Mouse (Mus musculus) neural tube, postnatal 0 days (tissue): Measurements from ENCODE around the gene Zfp108. TPM values are rescaled to one million over a fixed set of nuclear protein-coding genes. Genes with fewer than 3 reads are reported as not detected.

Experiments used
- polyA plus RNA-seq: library from polyadenylated mRNA; unstranded; fragments of >200 nt; fragmentation: Nextera tagmentation; extraction: Ambion mirVana; gene quantifications from 2 replicates; pipeline ENCODE4 v1.2.1, GENCODE M21; 2015

Zfp108 gene
- polyA plus RNA-seq = 5.5 and 5.8 TPM in 2 replicates

DNA sequence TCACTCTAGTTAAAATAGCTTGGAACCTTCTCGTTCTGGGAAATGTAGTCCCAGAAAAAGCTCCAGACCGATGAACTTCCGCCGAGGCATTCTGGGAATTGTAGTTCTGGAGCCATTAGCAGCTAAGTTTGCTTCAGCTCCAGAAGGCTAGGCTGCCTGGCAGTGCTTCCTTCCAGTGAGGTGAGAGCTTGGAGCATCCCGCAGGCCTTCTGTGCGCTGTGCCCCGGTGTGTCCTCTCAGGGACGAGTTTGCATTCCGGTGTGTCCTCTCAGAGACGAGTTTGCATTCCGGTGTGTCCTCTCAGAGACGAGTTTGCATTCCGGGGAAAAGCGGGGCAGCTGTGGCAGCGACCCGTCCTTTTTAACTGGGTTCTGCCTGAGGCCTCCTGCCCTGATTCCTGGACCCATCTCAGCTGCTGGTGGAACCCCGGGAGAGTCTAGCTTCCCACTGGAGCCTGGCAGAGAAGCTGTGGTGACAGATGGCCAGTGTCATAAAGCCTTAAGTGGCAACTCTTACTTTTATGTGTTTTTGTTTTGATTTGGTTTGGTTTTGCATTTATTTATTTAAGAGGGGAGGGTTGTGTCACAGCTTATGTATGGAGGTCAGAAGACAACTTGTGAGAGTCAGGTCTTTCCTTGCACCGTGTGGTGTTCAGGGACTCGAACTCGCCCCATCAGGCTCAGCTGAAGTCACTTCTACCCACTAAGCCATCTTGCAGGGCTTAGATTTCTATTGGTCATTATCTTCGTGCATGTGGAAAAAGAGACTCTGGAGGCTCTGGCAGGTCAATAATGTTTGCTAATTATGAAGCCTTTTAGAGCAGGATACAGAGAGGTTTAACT is at the start of gene Zfp108:
Gene Zfp108, plus strand, starts transcription at position 162 of the 842 bp plus-strand sequence.

DNA sequence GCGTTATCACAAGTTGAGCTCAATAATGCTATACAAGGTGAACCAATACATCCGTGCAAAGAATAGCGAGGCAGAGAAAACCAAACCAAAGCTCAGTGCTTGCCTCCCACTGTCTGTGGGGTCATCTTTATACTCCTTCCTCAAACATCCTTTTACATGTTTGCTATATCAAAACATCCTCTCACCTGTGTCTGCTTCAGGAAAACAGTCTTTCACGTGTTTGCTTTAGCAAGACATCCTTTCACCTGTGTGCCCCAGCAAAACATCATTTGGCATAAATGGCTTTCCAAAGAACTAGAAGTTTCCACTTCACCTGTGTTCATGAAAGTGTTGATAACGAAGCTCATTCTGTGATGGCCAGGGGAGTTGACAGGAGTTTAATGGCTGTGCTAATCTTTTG is 43.3 kb upstream of the Zfp108 start, which contains the start of gene Zfp111:
Gene Zfp111, minus strand, starts transcription at position 101 of the 400 bp plus-strand sequence.

DNA sequence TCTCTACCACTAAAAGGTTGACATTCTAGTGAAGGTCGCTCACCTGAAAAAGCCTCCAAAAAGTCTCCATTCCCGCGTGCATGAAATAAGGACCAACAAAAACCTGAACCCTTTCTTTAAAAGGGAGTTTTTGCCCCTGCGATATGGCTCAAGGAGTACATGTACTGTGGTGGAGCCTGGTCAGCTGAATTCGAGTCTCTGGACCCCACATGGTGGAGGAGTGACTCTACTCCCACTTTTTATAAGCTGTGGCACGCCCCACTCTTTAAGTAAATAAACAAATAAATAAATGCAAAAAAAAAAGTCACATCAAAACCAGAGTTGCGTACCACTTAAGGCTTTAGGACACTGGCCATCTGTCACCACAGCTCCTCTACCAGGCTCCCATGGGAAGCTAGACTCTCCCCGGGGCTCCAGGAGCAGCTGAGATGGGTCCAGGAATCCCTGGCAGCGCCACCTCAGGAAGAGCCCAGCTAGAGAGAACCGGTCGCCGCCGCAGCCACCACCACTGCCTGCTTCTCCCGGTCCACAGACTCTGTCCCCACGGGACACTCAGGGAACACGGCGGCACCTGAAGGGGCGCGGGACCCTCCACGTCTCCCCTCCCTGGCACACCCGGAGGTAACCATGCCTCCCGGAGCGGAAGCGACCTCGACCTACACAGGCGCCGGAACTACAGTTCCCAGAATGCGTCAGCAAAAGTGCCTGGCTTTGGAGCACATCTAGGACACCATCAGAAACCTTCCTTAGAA is 17.4 kb upstream of the Zfp108 start, which contains the start of gene Zfp109:
Gene Zfp109, minus strand, starts transcription at position 521 of the 752 bp plus-strand sequence.

DNA sequence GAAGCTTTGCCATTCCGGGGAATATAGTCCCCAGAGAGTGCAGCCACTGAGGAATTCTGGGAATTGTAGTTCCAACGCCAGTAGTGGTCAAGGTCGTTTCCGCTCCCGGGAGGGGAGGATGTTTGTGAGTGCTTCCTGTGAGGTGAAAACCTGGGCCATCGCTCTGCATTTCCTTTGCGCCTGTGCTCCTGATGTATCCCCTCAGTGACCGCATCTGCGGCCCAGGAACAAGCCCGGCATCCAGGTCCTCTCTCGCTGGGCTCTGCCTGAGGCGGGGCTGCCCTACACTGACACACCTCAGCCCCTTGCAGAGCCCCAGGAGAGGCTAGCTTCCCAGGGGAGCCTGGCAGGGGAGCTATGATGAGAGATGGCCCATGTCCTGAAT is 15.7 kb downstream of the Zfp108 start, which contains the start of gene Zfp93:
Gene Zfp93, plus strand, starts transcription at position 133 of the 385 bp plus-strand sequence.

DNA sequence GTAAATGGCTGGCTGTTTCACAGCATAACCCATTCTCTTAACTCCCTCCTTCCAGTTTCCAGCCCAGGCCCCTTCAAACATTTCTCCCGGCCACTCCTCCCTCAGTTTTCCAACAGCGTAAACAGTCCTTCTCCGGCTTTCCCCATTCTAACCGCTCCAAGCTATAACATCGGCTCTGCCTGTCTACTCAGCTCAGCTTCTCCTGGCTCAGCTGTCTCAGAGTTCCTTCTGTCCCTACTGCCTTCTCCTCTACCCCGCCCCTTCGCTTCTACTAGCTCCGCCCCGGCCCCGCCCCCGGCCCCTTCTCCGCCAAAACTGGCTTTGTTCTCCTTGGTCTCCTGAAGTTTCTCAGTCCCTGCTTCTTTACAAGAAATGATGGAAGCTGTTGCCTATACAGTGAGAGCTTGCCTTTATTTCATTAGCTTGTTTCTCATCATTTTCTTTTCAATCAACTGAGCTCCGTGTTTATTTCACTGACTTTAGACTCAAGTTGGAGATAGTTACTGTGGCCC is 46.2 kb downstream of the Zfp108 start, which contains the start of gene Zfp61:
Gene Zfp61, minus strand, starts transcription at position 462 of the 512 bp plus-strand sequence.

Other genes with a start within 250 kb of the Zfp108 start
- not detected in 2 replicates for gene Vmn1r183, start 201.5 kb upstream of the Zfp108 start, polyA plus RNA-seq
- gene Zfp180, start 172.9 kb upstream of the Zfp108 start, polyA plus RNA-seq = 20.0 and 22.2 TPM in 2 replicates
- gene Zfp112, start 142.5 kb upstream of the Zfp108 start, polyA plus RNA-seq = 8.0 and 9.9 TPM in 2 replicates
- gene Zfp235, start 120.6 kb upstream of the Zfp108 start, polyA plus RNA-seq = 23.8 and 24.7 TPM in 2 replicates
- 2.6 and 2.7 TPM in 2 replicates for gene Zfp114, start 79.7 kb upstream of the Zfp108 start, polyA plus RNA-seq
- 3.0 and 3.5 TPM in 2 replicates for gene Zfp111, start 43.4 kb upstream of the Zfp108 start, polyA plus RNA-seq
- 2.2 and 2.8 TPM in 2 replicates for gene Zfp109, start 17.2 kb upstream of the Zfp108 start, polyA plus RNA-seq
- 4.8 TPM in 2 replicates for gene Zfp93, start 15.6 kb downstream of the Zfp108 start, polyA plus RNA-seq
- 24.7 and 29.1 TPM in 2 replicates for gene Zfp61, start 46.4 kb downstream of the Zfp108 start, polyA plus RNA-seq
- 19.7 and 21.9 TPM in 2 replicates for gene Zfp94, start 61.9 kb downstream of the Zfp108 start, polyA plus RNA-seq
- 0.65 and 1.0 TPM in 2 replicates for gene Tescl, start 79.1 kb downstream of the Zfp108 start, polyA plus RNA-seq
- 0.10 TPM in 1 of 2 replicates, not detected in the other for gene Lypd5, start 94.4 kb downstream of the Zfp108 start, polyA plus RNA-seq
- gene Kcnn4, start 115.5 kb downstream of the Zfp108 start, polyA plus RNA-seq = 2.2 and 3.2 TPM in 2 replicates
- gene Smg9, start 144.8 kb downstream of the Zfp108 start, polyA plus RNA-seq = 28.5 and 35.3 TPM in 2 replicates
- gene Irgc1, start 197.5 kb downstream of the Zfp108 start, polyA plus RNA-seq = not detected in 2 replicates
- 1.4 and 2.5 TPM in 2 replicates for gene Plaur, start 207.7 kb downstream of the Zfp108 start, polyA plus RNA-seq
- gene Cadm4, start 227.2 kb downstream of the Zfp108 start, polyA plus RNA-seq = 110 and 120 TPM in 2 replicates